Mouse (Mus musculus): ENCODE data around the gene Rerg.

Rerg gene

GRCm38 (mm10) chr6:137161491-137162088 lies 8.7 kb downstream of the Rerg start:
- DNase-seq, result no peak

- no peak for DNase-seq
Observed at GRCm38 (mm10) chr6:137159372-137159926, 10.8 kb downstream of the Rerg start.

DNA sequence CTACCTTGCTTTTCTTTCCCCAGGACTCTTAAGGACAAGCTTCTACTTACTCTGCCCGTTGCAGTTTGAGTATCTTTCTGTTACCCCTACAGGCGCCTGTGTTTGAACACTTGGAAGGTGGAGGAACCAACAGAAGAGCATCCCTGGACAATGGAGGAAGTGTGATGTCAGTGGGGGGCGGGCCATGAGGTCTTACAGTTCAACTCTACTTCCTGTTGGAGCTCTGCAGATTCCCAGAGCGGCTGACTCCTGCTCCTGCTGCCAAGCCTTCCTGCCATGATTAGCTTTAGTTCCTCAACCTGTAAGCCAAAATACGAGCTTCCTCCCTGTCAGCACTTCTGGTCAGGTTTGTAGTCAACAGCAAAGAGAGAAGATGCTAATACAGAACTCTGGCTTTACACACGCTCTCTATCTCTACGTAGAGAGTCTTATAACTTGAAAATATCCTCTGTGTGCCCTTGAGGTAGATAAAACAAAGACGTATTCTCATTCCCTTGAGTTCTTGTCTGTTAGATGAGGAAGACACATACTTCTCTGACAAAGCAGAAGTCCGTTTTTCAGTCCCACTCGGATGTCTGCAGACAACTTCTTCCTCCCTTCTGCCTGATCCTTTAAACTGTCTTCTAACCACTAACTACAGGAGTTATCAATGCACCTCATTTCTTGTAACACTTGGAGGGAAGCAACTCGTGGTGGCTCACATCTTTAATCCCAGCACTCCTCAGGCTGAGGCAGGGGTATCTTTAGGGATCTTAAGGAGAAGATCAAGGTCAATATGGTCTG lies 13.7 kb downstream of the Rerg start:
- DNase-seq, result no peak

- no peak for DNase-seq
Observed at GRCm38 (mm10) chr6:137155196-137156137, 14.8 kb downstream of the Rerg start.

GRCm38 (mm10) chr6:137153021-137153420 lies 17.3 kb downstream of the Rerg start:
- no peak for DNase-seq

GRCm38 (mm10) chr6:137151015-137151414 lies 19.3 kb downstream of the Rerg start:
- no peak for DNase-seq

DNA sequence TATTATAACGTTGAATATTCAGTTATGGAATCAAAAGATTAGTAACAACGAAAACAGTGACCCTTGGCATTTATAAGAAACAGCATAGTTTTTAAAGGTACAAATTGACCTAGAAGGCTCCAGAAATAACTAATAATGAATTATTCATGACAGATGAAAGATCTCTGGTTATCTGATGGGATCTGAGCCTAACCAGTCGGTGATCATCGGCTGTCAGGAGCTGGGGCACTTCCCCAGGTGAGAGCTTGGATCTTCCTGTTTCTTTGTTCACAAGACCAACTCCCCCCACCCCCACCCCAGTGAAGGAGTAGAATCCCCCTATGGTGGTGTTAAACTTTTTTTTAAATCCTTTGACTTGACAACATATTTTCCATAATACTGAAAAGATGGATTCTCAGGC lies 20.5 kb downstream of the Rerg start:
- no peak for DNase-seq

- DNase-seq, result no peak
Observed at GRCm38 (mm10) chr6:137146910-137147309, 23.4 kb downstream of the Rerg start.

- DNase-seq, result no peak
Observed at GRCm38 (mm10) chr6:137145611-137146010, 24.7 kb downstream of the Rerg start.

DNA sequence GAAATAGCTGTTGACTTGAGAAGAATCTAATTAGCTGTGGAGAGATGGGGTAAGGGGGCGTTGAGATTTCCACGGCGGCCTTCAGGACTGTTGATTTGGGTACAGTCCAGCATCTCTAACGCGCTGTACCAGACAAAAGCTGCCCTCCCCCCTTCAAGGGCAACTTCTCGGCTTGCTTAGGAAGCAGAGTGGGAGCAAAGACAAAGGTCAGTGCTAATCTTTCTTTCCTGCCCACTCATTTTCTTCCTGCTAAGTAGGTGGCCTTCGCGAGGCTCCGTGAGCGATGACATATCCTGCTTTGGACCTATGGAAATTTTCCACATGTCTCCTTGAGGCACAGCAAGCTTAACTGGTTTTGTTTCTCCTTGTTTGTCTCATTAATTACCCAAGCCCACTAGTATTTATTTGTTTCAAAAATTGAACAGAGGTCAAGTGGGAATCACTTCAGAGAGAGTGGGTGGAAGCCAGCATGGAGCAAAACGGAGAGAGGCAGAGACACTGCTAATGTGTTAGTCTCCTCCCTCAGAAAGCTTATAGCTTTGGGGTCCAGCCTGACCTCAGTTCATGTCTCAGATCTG lies 25.2 kb downstream of the Rerg start:
- no peak for DNase-seq

GRCm38 (mm10) chr6:137144526-137144840 lies 25.8 kb downstream of the Rerg start:
- DNase-seq, result no peak

- no peak for DNase-seq
Observed at GRCm38 (mm10) chr6:137143818-137144525, 26.3 kb downstream of the Rerg start.

DNA sequence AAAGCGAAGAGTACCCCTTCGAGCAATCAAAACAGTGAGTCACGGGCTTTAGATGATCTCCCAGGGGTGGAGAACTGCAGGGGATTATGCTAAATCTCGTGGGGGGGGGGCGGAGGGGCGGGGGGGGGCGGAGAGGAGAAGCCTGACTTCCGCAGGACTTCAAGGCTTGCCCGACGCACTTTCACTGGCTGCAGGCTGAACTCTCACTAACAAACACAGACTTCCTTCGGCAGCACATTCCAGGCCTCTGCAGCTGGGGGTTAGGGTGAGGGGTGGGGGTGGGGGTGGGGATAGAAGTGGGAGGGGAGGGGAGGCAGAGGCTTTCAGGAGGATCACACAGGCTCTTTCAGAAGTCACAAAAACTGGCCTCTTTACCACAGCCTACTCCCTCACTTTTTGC lies 27.5 kb downstream of the Rerg start:
- DNase-seq, result no peak

- DNase-seq, result no peak
Observed at GRCm38 (mm10) chr6:137141247-137141820, 29.0 kb downstream of the Rerg start.

GRCm38 (mm10) chr6:137138822-137139221 lies 31.5 kb downstream of the Rerg start:
- DNase-seq, result no peak

DNA sequence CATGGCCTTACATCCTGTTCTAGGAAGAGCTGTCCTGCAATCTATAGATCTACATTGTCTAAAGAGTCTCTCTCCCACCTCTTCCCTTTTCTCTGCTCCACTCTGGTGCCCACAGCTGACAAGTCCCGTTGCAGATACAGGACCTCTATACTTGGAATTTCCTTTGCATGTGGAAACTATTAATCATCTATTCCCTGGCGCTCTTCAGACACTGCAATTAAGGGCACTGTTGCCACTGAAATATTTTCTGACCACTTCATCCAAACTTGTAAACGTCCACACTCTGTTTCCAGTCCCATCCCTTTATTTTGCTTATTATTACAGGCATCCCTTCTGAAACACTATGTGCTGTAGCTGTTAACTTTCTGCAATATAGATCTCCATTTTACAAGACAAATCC lies 31.9 kb downstream of the Rerg start:
- no peak for DNase-seq

DNA sequence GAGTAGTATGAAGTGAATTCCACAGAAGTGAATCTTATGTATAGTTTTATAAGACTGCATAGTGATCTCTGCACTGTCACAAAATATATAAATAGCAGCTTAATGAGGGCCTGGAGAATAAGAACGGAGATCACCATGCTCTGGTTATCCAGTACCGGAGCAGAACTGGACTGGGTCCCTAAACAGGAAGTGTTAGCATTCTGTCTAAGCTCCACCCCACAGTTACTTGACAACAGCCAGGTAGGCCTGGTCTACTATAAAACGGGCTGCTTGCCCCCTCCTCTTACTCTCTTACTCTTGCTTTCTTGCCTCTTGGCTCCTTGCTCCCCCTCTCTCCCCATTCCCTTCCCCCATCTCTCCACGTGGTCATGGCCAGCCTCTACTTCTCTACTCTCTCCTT lies 33.9 kb downstream of the Rerg start:
- DNase-seq, result no peak

- DNase-seq, result peak; percentile 54
Observed at GRCm38 (mm10) chr6:137135506-137136391, 34.5 kb downstream of the Rerg start.

DNA sequence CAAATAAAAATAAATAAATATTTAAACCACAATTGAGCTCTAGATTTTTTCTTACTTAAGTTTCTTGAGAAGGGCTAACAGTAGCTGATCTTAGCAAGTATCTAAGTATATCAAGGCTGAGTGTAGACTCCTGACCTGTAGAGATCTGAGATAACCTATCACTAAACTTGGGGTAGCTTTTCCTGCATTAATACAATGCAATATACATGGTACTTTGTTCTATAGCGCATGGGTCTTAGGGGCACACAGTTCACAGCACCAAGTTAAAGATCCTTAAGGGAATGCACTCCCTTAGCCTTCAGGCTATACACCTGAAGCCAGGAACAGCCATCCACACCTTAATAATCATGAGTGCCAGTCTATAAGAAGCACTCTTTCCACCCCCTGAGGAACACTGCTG lies 38.5 kb downstream of the Rerg start:
- no peak for DNase-seq

DNA sequence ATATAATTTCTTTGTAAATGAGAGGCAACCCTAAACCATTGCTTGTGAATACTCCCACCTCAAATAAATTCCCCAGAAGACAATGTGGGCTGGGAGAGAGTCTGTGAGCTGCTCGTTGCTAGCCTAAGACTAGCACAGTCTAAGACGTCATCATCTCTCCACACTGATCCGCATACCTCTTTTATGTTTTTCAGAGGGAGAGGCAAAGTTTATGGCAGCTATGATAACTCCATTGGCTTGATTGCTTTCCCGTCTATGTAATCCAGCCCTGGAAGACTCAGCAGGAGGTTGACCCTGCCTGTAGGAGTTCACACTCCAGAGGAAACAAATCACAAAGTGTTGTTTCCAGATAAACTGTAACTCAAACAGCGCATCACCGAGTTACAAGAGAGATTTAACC lies 38.9 kb downstream of the Rerg start:
- no peak for DNase-seq

- DNase-seq, result no peak
Observed at GRCm38 (mm10) chr6:137126861-137127260, 43.4 kb downstream of the Rerg start.
